Mouse (Mus musculus) cerebellum, postnatal 4 days (tissue): ENCODE data around the gene Cdc42bpg.

Experiments
- DNase-seq, 2 experiments: peaks; one replicate each; pipeline ENCODE4 v3.0.0; 2022; ENCODE audit warnings: low spot score in 2 of 2, mixed read lengths in 1 of 2

Gene Cdc42bpg

GRCm38 (mm10) chr19:6347615-6348014 lies 41.4 kb downstream of the Cdc42bpg start:
- no peak for DNase-seq

GRCm38 (mm10) chr19:6348717-6349116 lies 42.5 kb downstream of the Cdc42bpg start:
- no peak for DNase-seq

GRCm38 (mm10) chr19:6349215-6349983 lies 43.1 kb downstream of the Cdc42bpg start:
- DNase-seq, result no peak

- no peak for DNase-seq
These were observed 45.3 kb downstream of the Cdc42bpg start for GRCm38 (mm10) chr19:6351431-6352106.

- DNase-seq, result no peak
These were observed 45.9 kb downstream of the Cdc42bpg start for GRCm38 (mm10) chr19:6352107-6352505.

GRCm38 (mm10) chr19:6354030-6354429 lies 47.8 kb downstream of the Cdc42bpg start:
- DNase-seq, result no peak

GRCm38 (mm10) chr19:6361291-6361690 lies 55.0 kb downstream of the Cdc42bpg start:
- no peak for DNase-seq

- DNase-seq, result no peak
These were observed 56.8 kb downstream of the Cdc42bpg start for GRCm38 (mm10) chr19:6363091-6363410.

GRCm38 (mm10) chr19:6363411-6364240 lies 57.4 kb downstream of the Cdc42bpg start, which contains the start of gene Sf1:
Gene Sf1 (plus strand): TSS chr19:6363690.
- peak; percentile 97 to 99 for DNase-seq

GRCm38 (mm10) chr19:6364317-6364725 lies 58.1 kb downstream of the Cdc42bpg start:
- DNase-seq, result peak; percentile 84 to 93

GRCm38 (mm10) chr19:6364842-6365241 lies 58.6 kb downstream of the Cdc42bpg start:
- no peak for DNase-seq

GRCm38 (mm10) chr19:6370175-6370574 lies 63.9 kb downstream of the Cdc42bpg start:
- no peak for DNase-seq

- no peak for DNase-seq
These were observed 66.2 kb downstream of the Cdc42bpg start for GRCm38 (mm10) chr19:6372433-6372832.

- peak; percentile 79 to 90 for DNase-seq
These were observed 67.5 kb downstream of the Cdc42bpg start for GRCm38 (mm10) chr19:6373539-6374400.

- DNase-seq, result no peak
These were observed 68.3 kb downstream of the Cdc42bpg start for GRCm38 (mm10) chr19:6374571-6374970.
